Mouse (Mus musculus): ENCODE results near the gene 1700010I14Rik.
A peak's percentile ranks its signal among the peaks of the same experiment; 100 is the strongest.

1700010I14Rik gene

GRCm38 (mm10) chr17:8988119-8988807 lies at the start of gene 1700010I14Rik:
1700010I14Rik (plus strand) TSS chr17:8988333.
- peak; percentile 66 for DNase-seq (ENCODE audit: extremely low spot score, low read depth, low spot score)

- DNase-seq (ENCODE audit: extremely low spot score, low read depth, low spot score), result no peak
Measured at GRCm38 (mm10) chr17:8951588-8951987, 36.5 kb upstream of the 1700010I14Rik start.

GRCm38 (mm10) chr17:8952951-8953350 lies 35.2 kb upstream of the 1700010I14Rik start:
- DNase-seq (ENCODE audit: extremely low spot score, low read depth, low spot score), result no peak

GRCm38 (mm10) chr17:8958125-8958524 lies 30.0 kb upstream of the 1700010I14Rik start:
- no peak for DNase-seq (ENCODE audit: extremely low spot score, low read depth, low spot score)

- DNase-seq (ENCODE audit: extremely low spot score, low read depth, low spot score), result no peak
Measured at GRCm38 (mm10) chr17:8960386-8960785, 27.7 kb upstream of the 1700010I14Rik start.

GRCm38 (mm10) chr17:8961097-8961496 lies 27.0 kb upstream of the 1700010I14Rik start:
- DNase-seq (ENCODE audit: extremely low spot score, low read depth, low spot score), result no peak

- no peak for DNase-seq (ENCODE audit: extremely low spot score, low read depth, low spot score)
Measured at GRCm38 (mm10) chr17:8961644-8962043, 26.5 kb upstream of the 1700010I14Rik start.

GRCm38 (mm10) chr17:8965177-8965576 lies 23.0 kb upstream of the 1700010I14Rik start:
- DNase-seq (ENCODE audit: extremely low spot score, low read depth, low spot score), result no peak

- no peak for DNase-seq (ENCODE audit: extremely low spot score, low read depth, low spot score)
Measured at GRCm38 (mm10) chr17:8972152-8972854, 15.8 kb upstream of the 1700010I14Rik start.

GRCm38 (mm10) chr17:8973331-8973730 lies 14.8 kb upstream of the 1700010I14Rik start:
- DNase-seq (ENCODE audit: extremely low spot score, low read depth, low spot score), result no peak

- no peak for DNase-seq (ENCODE audit: extremely low spot score, low read depth, low spot score)
Measured at GRCm38 (mm10) chr17:8974423-8974822, 13.7 kb upstream of the 1700010I14Rik start.

GRCm38 (mm10) chr17:8974823-8975397 lies 13.2 kb upstream of the 1700010I14Rik start:
- DNase-seq (ENCODE audit: extremely low spot score, low read depth, low spot score), result no peak

GRCm38 (mm10) chr17:8976745-8977144 lies 11.4 kb upstream of the 1700010I14Rik start:
- DNase-seq (ENCODE audit: extremely low spot score, low read depth, low spot score), result no peak

GRCm38 (mm10) chr17:8977271-8977670 lies 10.9 kb upstream of the 1700010I14Rik start:
- DNase-seq (ENCODE audit: extremely low spot score, low read depth, low spot score), result no peak

GRCm38 (mm10) chr17:8983576-8983975 lies 4.6 kb upstream of the 1700010I14Rik start:
- no peak for DNase-seq (ENCODE audit: extremely low spot score, low read depth, low spot score)

- DNase-seq (ENCODE audit: extremely low spot score, low read depth, low spot score), result no peak
Measured at GRCm38 (mm10) chr17:8985714-8986113, 2.4 kb upstream of the 1700010I14Rik start.

- DNase-seq (ENCODE audit: extremely low spot score, low read depth, low spot score), result no peak
Measured at GRCm38 (mm10) chr17:8986551-8986950, 1.6 kb upstream of the 1700010I14Rik start.

- no peak for DNase-seq (ENCODE audit: extremely low spot score, low read depth, low spot score)
Measured at GRCm38 (mm10) chr17:8987369-8987768, 764 bp upstream of the 1700010I14Rik start.

GRCm38 (mm10) chr17:8991160-8991559 lies 3.0 kb downstream of the 1700010I14Rik start:
- DNase-seq (ENCODE audit: extremely low spot score, low read depth, low spot score), result no peak

GRCm38 (mm10) chr17:8995344-8995743 lies 7.2 kb downstream of the 1700010I14Rik start:
- DNase-seq (ENCODE audit: extremely low spot score, low read depth, low spot score), result no peak

- DNase-seq (ENCODE audit: extremely low spot score, low read depth, low spot score), result no peak
Measured at GRCm38 (mm10) chr17:9002438-9002837, 14.3 kb downstream of the 1700010I14Rik start.

GRCm38 (mm10) chr17:9004516-9004915 lies 16.4 kb downstream of the 1700010I14Rik start:
- DNase-seq (ENCODE audit: extremely low spot score, low read depth, low spot score), result no peak
